Mouse (Mus musculus) heart, postnatal 0 days (tissue): ENCODE results near the gene Lpar2. TPM values are rescaled to one million over a fixed set of nuclear protein-coding genes. Genes with fewer than 3 reads are reported as not detected.

Source experiments
- ATAC-seq: fragments of 200-750 bp; cut with Nextera tagmentation; 2 replicates; pipeline ENCODE4 v1.8.0; 2017; ENCODE audit warnings: low read depth, moderate number of reproducible peaks, moderate library complexity; ENCODE audit not compliant: insufficient read depth
- DNase-seq: peaks from one replicate; pipeline ENCODE4 v3.0.0-alpha.2; 2016; ENCODE audit warnings: low spot score
- H3K27ac ChIP-seq: fragments of 300-500 bp; sonication (generic); 2 replicates; pipeline ENCODE4 v1.5.1; 2014; ENCODE audit warnings: low read depth, mild to moderate bottlenecking
- H3K27me3 ChIP-seq: fragments of 300-500 bp; sonication (generic); 2 replicates; pipeline ENCODE4 v1.6.1; 2014; ENCODE audit warnings: low read length, mixed read lengths; ENCODE audit not compliant: control insufficient read depth, insufficient read depth
- H3K36me3 ChIP-seq: fragments of 300-500 bp; sonication (generic); replicated peaks from 2 replicates; pipeline ENCODE4 v1.6.1; 2014; ENCODE audit warnings: low read length, mixed read lengths; ENCODE audit not compliant: control insufficient read depth, insufficient read depth
- H3K4me1 ChIP-seq: fragments of 300-500 bp; sonication (generic); 2 replicates; pipeline ENCODE4 v1.6.1; 2014; ENCODE audit warnings: antibody characterized with exemption; ENCODE audit not compliant: control insufficient read depth, insufficient read depth
- H3K4me2 ChIP-seq: fragments of 300-500 bp; sonication (generic); 2 replicates; pipeline ENCODE4 v1.6.1; 2014; ENCODE audit warnings: low read depth, mild to moderate bottlenecking, low read length, moderate library complexity
- H3K4me3 ChIP-seq: fragments of 300-500 bp; sonication (generic); 2 replicates; pipeline ENCODE4 v1.5.1; 2014; ENCODE audit warnings: low read depth, low read length
- H3K9ac ChIP-seq: fragments of 300-500 bp; sonication (generic); replicated peaks from 2 replicates; pipeline ENCODE4 v1.6.1; 2014; ENCODE audit warnings: low read depth, low read length, mixed read lengths
- H3K9me3 ChIP-seq: fragments of 300-500 bp; sonication (generic); replicated peaks from 2 replicates; pipeline ENCODE4 v1.6.1; 2016; ENCODE audit warnings: low read length; ENCODE audit not compliant: control insufficient read depth
- CTCF ChIP-seq: IDR thresholded peaks from 2 replicates; pipeline ENCODE4 v1.5.1; 2016; ENCODE audit warnings: antibody characterized with exemption, control low read depth, low read depth
- EP300 ChIP-seq: IDR thresholded peaks from 2 replicates; pipeline ENCODE4 v1.6.1; 2016; ENCODE audit warnings: antibody characterized with exemption, low read depth
- WGBS: fragments of 180-500 bp; shearing (Covaris S2); extraction: QIAGEN DNeasy Blood & Tissue Kit; methylation state at CpG from one replicate; pipeline ENCODE4 v1.1.7; 2014; 5-methylcytosine and 5-hydroxymethylcytosine counted together
- polyA plus RNA-seq: library from polyadenylated mRNA; unstranded; fragments of >200 nt; fragmentation: Nextera tagmentation; extraction: Ambion mirVana; gene quantifications from 2 replicates; pipeline ENCODE4 v1.2.1, GENCODE M21; 2015
- total RNA-seq: library from RNA; depleted of rRNA; stranded (reverse); fragments of >200 nt; gene quantifications from 2 replicates; pipeline ENCODE4 v1.2.3, GENCODE M21; 2014; ENCODE audit warnings: low replicate concordance; rRNA removed

The Lpar2 gene
- total RNA-seq (0.50 and 1.6 TPM in 2 replicates), polyA plus RNA-seq (0.03 and 0.10 TPM in 2 replicates)

GRCm38 (mm10) chr8:69822386-69823191 lies at the start of gene Lpar2:
Lpar2 (plus strand) TSS chr8:69822429.
- Histone ChIP-seq H3K4me3 (peak within 1 kb of the TSS; percentile 48), H3K36me3 (peaks cover 6% of the 10 kb centered on the region; the same call in 1 of the 2 replicates), H3K9me3 (no peaks in the 10 kb centered on the region), H3K4me2 (peak within 1 kb of the TSS; percentile 78), H3K9ac (peak within 1 kb of the TSS; percentile 29), H3K4me1 (peaks cover 11% of the 10 kb centered on the region; the same call in 1 of the 2 replicates), H3K27ac (no peak within 1 kb of the TSS; the same call in 1 of the 2 replicates), H3K27me3 (no peaks in the 10 kb centered on the region)
- WGBS, result 8% methylated on average over 28 of the region's 35 CpGs
- TF ChIP-seq EP300 (no peak), CTCF (no peak)
- ATAC-seq (peak; percentile 42), DNase-seq (no peak)

GRCm38 (mm10) chr8:69774503-69775148 lies 47.6 kb upstream of the Lpar2 start, which contains the start of gene Gm20422:
Gm20422 (minus strand) TSS chr8:69774886.
- peaks cover 22% of the 10 kb centered on the region; the same call in 1 of the 2 replicates for H3K4me1 ChIP-seq
- peak within 1 kb of the TSS; percentile 99 for H3K27ac ChIP-seq
- no peaks in the 10 kb centered on the region for H3K9me3 ChIP-seq
- ATAC-seq (peak; percentile 99), DNase-seq (peak; percentile 100)
- peak within 1 kb of the TSS; percentile 68 for H3K4me3 ChIP-seq
- H3K9ac ChIP-seq, result peak within 1 kb of the TSS; percentile 78
- WGBS, result under 1% methylated on average over 41 of the region's 41 CpGs
- 0 out of 2 replicates have a peak, but pooled peaks cover 9% of the 10 kb centered on the region for H3K36me3 ChIP-seq
- no peak for TF ChIP-seq EP300
- H3K27me3 ChIP-seq, result no peaks in the 10 kb centered on the region
- H3K4me2 ChIP-seq, result peak within 1 kb of the TSS; percentile 63

- H3K4me3 ChIP-seq, result peak overlapping the region; percentile 68; the same call in 1 of the 2 replicates
- no peak for DNase-seq
- no peak overlapping the region for H3K9ac ChIP-seq
- H3K27me3 ChIP-seq, result no peaks in the 10 kb centered on the region
- H3K27ac ChIP-seq, result no peak overlapping the region
- 0 out of 2 replicates have a peak, but pooled peaks cover 5% of the 10 kb centered on the region for H3K36me3 ChIP-seq
- H3K4me1 ChIP-seq, result peaks cover 22% of the 10 kb centered on the region; the same call in 1 of the 2 replicates
- peak overlapping the region; percentile 34; the same call in 1 of the 2 replicates for H3K4me2 ChIP-seq
- H3K9me3 ChIP-seq, result no peaks in the 10 kb centered on the region
- WGBS, result 45% methylated on average over 2 of the region's 2 CpGs
- TF ChIP-seq EP300 (no peak), CTCF (no peak)
- no peak for ATAC-seq
Observed at GRCm38 (mm10) chr8:69775149-69775534, 47.1 kb upstream of the Lpar2 start.

GRCm38 (mm10) chr8:69777111-69777510 lies 45.1 kb upstream of the Lpar2 start:
- no peak overlapping the region for H3K9ac ChIP-seq
- ATAC-seq, result no peak
- H3K9me3 ChIP-seq, result no peaks in the 10 kb centered on the region
- H3K27ac ChIP-seq, result no peak overlapping the region
- DNase-seq, result no peak
- no peak overlapping the region for H3K4me3 ChIP-seq
- H3K27me3 ChIP-seq, result no peaks in the 10 kb centered on the region
- no peak overlapping the region for H3K4me2 ChIP-seq
- 62% methylated on average over 7 of the region's 12 CpGs for WGBS
- no peak for TF ChIP-seq EP300
- no peak for TF ChIP-seq CTCF
- H3K36me3 ChIP-seq, result 0 out of 2 replicates have a peak, but pooled peaks cover 3% of the 10 kb centered on the region
- H3K4me1 ChIP-seq, result peaks cover 19% of the 10 kb centered on the region; the same call in 1 of the 2 replicates

- 83% methylated on average over 5 of the region's 5 CpGs for WGBS
- ATAC-seq (no peak), DNase-seq (no peak)
- no peak overlapping the region for H3K9ac ChIP-seq
- no peak overlapping the region for H3K27ac ChIP-seq
- H3K4me1 ChIP-seq, result peaks cover 18% of the 10 kb centered on the region
- H3K36me3 ChIP-seq, result peaks cover 7% of the 10 kb centered on the region; the same call in 1 of the 2 replicates
- no peak for TF ChIP-seq EP300
- TF ChIP-seq CTCF, result no peak
- H3K9me3 ChIP-seq, result no peaks in the 10 kb centered on the region
- no peak overlapping the region for H3K4me3 ChIP-seq
- no peaks in the 10 kb centered on the region for H3K27me3 ChIP-seq
- H3K4me2 ChIP-seq, result no peak overlapping the region
Observed at GRCm38 (mm10) chr8:69789105-69789504, 33.1 kb upstream of the Lpar2 start.
